Comparison of ENCODE assay signal across 8 mouse cellular contexts in genomic region chr14:32856681-32857328, GRCm38 (mm10). TPM values are rescaled to one million over a fixed set of nuclear protein-coding genes. Genes with fewer than 3 reads are reported as not detected.
DNase-seq lines count a peak whose midpoint lies in the region; ATAC-seq lines count a peak whose summit lies in the region.

Gene Vstm4, plus strand, starts transcription at chr14:32856756.

- H3K36me3 ChIP-seq in forebrain, embryonic 12.5 days (replicated peaks): no peaks in the 10 kb centered on the region
- no peaks in the 10 kb centered on the region for H3K36me3 ChIP-seq in heart, embryonic 15.5 days
- H3K36me3 ChIP-seq in liver, embryonic 15.5 days (replicated peaks): no peaks in the 10 kb centered on the region

- no peaks in the 10 kb centered on the region; the same call in 1 of the 2 replicates for H3K4me1 ChIP-seq in forebrain, embryonic 12.5 days
- peaks cover 49% of the 10 kb centered on the region for H3K4me1 ChIP-seq in heart, embryonic 15.5 days (replicated peaks)
- H3K4me1 ChIP-seq in liver, embryonic 15.5 days (replicated peaks): no peaks in the 10 kb centered on the region

- WGBS in forebrain, embryonic 12.5 days: under 1% methylated on average over 50 of the region's 68 CpGs
- WGBS in heart, embryonic 15.5 days: under 1% methylated on average over 62 of the region's 68 CpGs
- 1% methylated on average over 55 of the region's 68 CpGs for WGBS in liver, embryonic 15.5 days (ENCODE audit: insufficient replicate concordance)

- H3K27me3 ChIP-seq in forebrain, embryonic 12.5 days: peaks cover 36% of the 10 kb centered on the region
- H3K27me3 ChIP-seq in heart, embryonic 15.5 days: no peaks in the 10 kb centered on the region
- peaks cover 39% of the 10 kb centered on the region for H3K27me3 ChIP-seq in liver, embryonic 15.5 days

- peak; percentile 83 for ATAC-seq in forebrain, embryonic 12.5 days (ENCODE audit: low FRiP score)
- peak; percentile 73 for ATAC-seq in heart, embryonic 15.5 days (replicated peaks; ENCODE audit: insufficient number of reproducible peaks, insufficient read depth, low FRiP score, low read depth)
- ATAC-seq in liver, embryonic 15.5 days (ENCODE audit: insufficient read depth): peak; percentile 40; the same call in 1 of the 2 replicates

- peak; percentile 32 for DNase-seq in layer of hippocampus, adult 11-12 months (ENCODE audit: low spot score)
- no peak for DNase-seq in layer of hippocampus, adult 9-10 months (ENCODE audit: low spot score)
- DNase-seq in kidney, postnatal 10 days: peak; percentile 85
- peak; percentile 72 for DNase-seq in ovary, adult 18-20 months (ENCODE audit: low spot score)
- DNase-seq in natural killer cell, adult 2 months (ENCODE audit: low spot score in 2 of 2): no peak

- H3K4me3 ChIP-seq in forebrain, embryonic 12.5 days (replicated peaks): peak within 1 kb of the TSS; percentile 49
- peak within 1 kb of the TSS; percentile 64 for H3K4me3 ChIP-seq in heart, embryonic 15.5 days
- H3K4me3 ChIP-seq in liver, embryonic 15.5 days (replicated peaks): peak within 1 kb of the TSS; percentile 46

- H3K9ac ChIP-seq in forebrain, embryonic 12.5 days: peak within 1 kb of the TSS; percentile 63
- H3K9ac ChIP-seq in heart, embryonic 15.5 days: peak within 1 kb of the TSS; percentile 73
- H3K9ac ChIP-seq in liver, embryonic 15.5 days: no peak within 1 kb of the TSS

- no peaks in the 10 kb centered on the region for H3K9me3 ChIP-seq in forebrain, embryonic 12.5 days
- no peaks in the 10 kb centered on the region for H3K9me3 ChIP-seq in heart, embryonic 15.5 days (replicated peaks)
- no peaks in the 10 kb centered on the region for H3K9me3 ChIP-seq in liver, embryonic 15.5 days (replicated peaks)

- no peak within 1 kb of the TSS for H3K27ac ChIP-seq in forebrain, embryonic 12.5 days
- peak within 1 kb of the TSS; percentile 71 for H3K27ac ChIP-seq in heart, embryonic 15.5 days
- H3K27ac ChIP-seq in liver, embryonic 15.5 days (replicated peaks): no peak within 1 kb of the TSS

- peak within 1 kb of the TSS; percentile 80 for H3K4me2 ChIP-seq in forebrain, embryonic 12.5 days
- H3K4me2 ChIP-seq in heart, embryonic 15.5 days: peak within 1 kb of the TSS; percentile 72
- H3K4me2 ChIP-seq in liver, embryonic 15.5 days: peak within 1 kb of the TSS; percentile 59

RNA-seq across cellular contexts. Expression of gene Vstm4, which starts in this region (rescaled TPM):
- 3.6 and 3.7 TPM in 2 replicates for polyA plus RNA-seq in forebrain, embryonic 12.5 days (2016; fragmentation: Nextera tagmentation; extraction: Ambion mirVana)
- 20.3 and 25.4 TPM in 2 replicates for polyA plus RNA-seq in heart, embryonic 15.5 days (2015; fragmentation: Nextera tagmentation; extraction: Ambion mirVana)
- polyA plus RNA-seq in liver, embryonic 15.5 days (2015; fragmentation: Nextera tagmentation; extraction: Ambion mirVana): 4.7 and 6.1 TPM in 2 replicates

Comparison
In these comparisons a context has a peak if more than half of its experiments do, and no peak if none do; other contexts are left out.
1. DNase-seq: peak in layer of hippocampus, adult 11-12 months (single experiment), kidney, postnatal 10 days (single experiment) and ovary, adult 18-20 months (single experiment); none in layer of hippocampus, adult 9-10 months (single experiment) and natural killer cell, adult 2 months (0 of 2).
2. Peak in every context shown above with its lines, with median percentiles within 50 percentile points of each other: ATAC-seq, H3K4me2 ChIP-seq and H3K4me3 ChIP-seq.